Mouse (Mus musculus): ENCODE measurements around the gene Lsm12. TPM values are rescaled to one million over a fixed set of nuclear protein-coding genes. Genes with fewer than 3 reads are reported as not detected.
A peak's percentile ranks its signal among the peaks of the same experiment; 100 is the strongest.
"Not testable (repeated sequence)": the region's sequence is repeated elsewhere in the genome, so short reads cannot be mapped to it uniquely, and the experiment has no call there.

Gene Lsm12
- polyA plus RNA-seq, 1 experiment from 2014 or later, result 119 TPM

DNA sequence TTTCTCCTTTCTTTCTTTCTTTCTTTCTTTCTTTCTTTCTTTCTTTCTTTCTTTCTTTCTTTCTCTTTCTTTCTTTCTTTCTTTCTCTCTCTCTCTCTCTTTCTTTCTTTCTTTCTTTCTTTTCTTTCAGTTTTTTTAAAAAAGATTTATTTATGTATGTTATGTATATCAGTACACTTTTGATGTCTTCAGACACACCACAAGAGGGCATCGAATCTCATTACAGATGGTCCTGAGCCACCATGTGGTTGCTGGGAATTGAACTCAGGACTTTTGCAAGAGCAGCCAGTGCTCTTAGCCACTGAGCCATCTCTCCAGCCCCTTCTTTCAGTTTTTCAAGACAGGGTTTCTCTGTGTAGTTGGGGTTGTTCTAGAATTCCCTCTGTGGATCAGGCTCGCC lies 27.1 kb downstream of the Lsm12 start:
- WGBS, result 85% methylated on average over 2 of the region's 2 CpGs
- H3K36me3 ChIP-seq, result peaks cover 43% of the 10 kb centered on the region
- DNase-seq (ENCODE audit: low spot score); H3K27ac ChIP-seq; H3K9me3 ChIP-seq; H3K4me3 ChIP-seq; H3K27me3 ChIP-seq (ENCODE audit: insufficient read depth, poor library complexity, severe bottlenecking): not testable (repeated sequence)
- peaks cover 15% of the 10 kb centered on the region for H3K4me1 ChIP-seq (replicated peaks)

DNA sequence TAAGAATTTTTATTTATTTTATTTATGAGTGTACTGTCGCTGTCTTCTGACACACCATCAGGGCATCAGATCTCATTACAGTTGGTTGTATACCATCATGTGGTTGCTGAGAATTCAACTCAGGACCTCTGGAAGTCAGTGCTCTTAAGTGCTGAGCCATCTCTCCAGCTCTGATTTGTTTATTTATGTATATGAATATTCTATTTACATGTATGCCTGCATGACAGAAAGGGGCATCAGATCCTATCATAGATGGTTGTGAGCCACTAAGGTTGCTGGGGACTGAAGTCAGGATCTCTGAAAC lies 28.4 kb downstream of the Lsm12 start:
- WGBS, result 2% methylated on average over 1 of the region's 1 CpGs
- Histone ChIP-seq H3K27me3 (ENCODE audit: insufficient read depth, poor library complexity, severe bottlenecking) (no peaks in the 10 kb centered on the region), H3K4me1 (replicated peaks) (peaks cover 15% of the 10 kb centered on the region), H3K4me3 (no peak overlapping the region), H3K36me3 (peaks cover 41% of the 10 kb centered on the region), H3K27ac (no peak overlapping the region; the same call in 1 of the 2 replicates), H3K9me3 (no peaks in the 10 kb centered on the region)
- DNase-seq (ENCODE audit: low spot score), result no peak

DNA sequence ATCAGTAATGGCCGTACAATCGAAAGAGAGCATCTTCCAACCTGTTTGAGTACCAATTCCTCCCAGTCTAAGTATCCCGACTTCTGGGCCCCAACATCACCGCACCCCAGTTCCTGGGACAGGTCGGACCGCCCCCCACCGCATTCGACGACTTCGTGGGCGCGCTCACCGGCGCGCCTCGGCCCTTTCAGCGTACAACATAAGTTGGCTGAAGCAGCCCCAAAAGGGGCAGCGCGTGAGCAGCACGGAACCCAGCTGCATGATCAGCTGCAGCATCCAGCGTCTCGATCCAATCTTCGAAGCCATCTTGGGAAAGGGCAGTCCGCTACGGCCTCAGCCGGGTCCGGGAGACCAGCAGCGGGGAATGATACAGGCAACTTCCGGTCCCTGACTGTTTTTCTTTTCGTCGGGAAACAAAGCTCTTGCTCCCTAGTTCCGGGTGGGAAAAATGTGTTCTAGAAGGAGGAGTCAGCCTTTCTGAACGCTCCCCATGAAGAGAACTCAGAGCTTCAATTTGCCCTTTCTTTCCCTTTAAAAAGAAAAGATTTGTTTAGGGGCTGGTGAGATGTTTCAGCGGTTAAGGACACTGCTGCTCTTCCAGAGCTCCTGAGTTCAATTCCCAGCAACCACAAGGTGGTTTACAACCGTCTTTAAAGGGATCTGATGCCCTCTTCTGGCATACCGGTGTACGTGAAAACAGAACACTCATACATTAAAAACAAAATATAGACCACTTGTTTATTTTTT lies 28.9 kb downstream of the Lsm12 start, which contains the start of gene Tmem101:
TSS of gene Tmem101 (minus strand) at position 366 of the 747 bp plus-strand sequence.
- peak within 1 kb of the TSS; percentile 89 for H3K4me3 ChIP-seq
- H3K27me3 ChIP-seq (ENCODE audit: insufficient read depth, poor library complexity, severe bottlenecking), result no peaks in the 10 kb centered on the region
- peaks cover 15% of the 10 kb centered on the region for H3K4me1 ChIP-seq (replicated peaks)
- under 1% methylated on average over 37 of the region's 37 CpGs for WGBS
- DNase-seq (ENCODE audit: low spot score), result peak; percentile 88
- peaks cover 36% of the 10 kb centered on the region for H3K36me3 ChIP-seq
- H3K9me3 ChIP-seq, result no peaks in the 10 kb centered on the region
- peak within 1 kb of the TSS; percentile 91 for H3K27ac ChIP-seq

DNA sequence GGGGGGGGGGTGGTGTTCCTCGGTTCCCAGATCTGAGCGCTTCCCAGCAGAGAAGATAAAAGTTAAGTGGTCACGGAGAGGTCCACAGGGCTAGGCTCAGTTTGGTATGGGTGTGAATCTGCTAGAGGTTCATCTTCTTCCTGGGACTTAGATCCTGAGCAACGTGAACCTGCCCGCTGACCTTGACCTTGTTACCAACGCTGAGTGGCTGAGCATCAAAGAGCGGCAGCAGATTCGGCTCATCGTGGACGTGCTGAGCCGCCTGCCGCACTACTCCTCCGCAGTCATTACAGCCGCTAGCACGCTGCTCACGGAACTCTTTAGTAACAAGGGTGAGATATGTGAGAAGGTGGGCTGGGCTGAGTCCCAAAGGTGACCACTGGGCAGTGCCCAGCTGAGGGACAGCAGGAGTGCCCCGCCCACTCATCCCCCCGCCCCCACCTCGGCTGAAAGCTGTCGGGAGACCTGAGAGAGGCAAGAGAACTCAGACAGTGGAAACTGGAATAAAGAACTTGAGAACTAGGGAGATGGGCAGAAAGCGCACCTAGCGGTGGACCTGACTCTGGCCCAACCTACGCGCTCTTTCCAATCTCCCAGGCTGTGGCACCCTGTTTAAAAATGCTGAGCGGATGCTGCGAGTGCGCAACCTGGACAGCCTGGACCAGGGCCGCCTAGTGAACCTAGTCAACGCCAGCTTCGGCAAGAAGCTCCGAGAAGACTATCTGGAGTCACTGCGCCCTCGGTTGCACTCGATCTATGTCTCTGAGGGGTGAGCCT lies 37.7 kb downstream of the Lsm12 start:
- peak; percentile 23 for DNase-seq (ENCODE audit: low spot score)
- peaks cover 30% of the 10 kb centered on the region for H3K4me1 ChIP-seq (replicated peaks)
- WGBS, result 14% methylated on average over 34 of the region's 34 CpGs
- H3K4me3 ChIP-seq, result 0 out of 2 replicates have a peak overlapping the region, but pooled peaks have one; percentile 20
- peaks cover 75% of the 10 kb centered on the region for H3K27me3 ChIP-seq (ENCODE audit: insufficient read depth, poor library complexity, severe bottlenecking)
- H3K9me3 ChIP-seq, result no peaks in the 10 kb centered on the region
- H3K27ac ChIP-seq, result no peak overlapping the region
- peaks cover 4% of the 10 kb centered on the region for H3K36me3 ChIP-seq

DNA sequence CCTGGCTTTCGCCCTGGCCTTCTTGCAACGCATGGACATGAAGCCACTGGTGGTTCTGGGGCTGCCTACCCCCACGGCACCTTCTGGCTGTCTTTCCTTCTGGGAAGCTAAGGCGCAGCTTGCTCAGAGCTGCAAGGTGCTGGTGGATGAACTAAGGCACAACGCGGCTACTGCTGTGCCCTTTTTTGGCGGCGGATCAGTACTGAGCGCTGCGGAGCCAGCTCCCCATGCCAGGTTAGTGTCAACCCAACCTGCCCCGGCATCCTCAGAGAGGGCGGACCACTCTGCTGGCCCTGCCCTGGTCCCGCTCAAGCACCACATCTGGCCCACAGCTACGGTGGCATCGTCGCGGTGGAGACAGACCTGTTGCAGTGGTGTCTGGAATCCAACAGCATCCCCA lies 38.6 kb downstream of the Lsm12 start:
- Histone ChIP-seq H3K4me3 (peak overlapping the region; percentile 47), H3K27me3 (ENCODE audit: insufficient read depth, poor library complexity, severe bottlenecking) (peaks cover 80% of the 10 kb centered on the region), H3K36me3 (no peaks in the 10 kb centered on the region), H3K9me3 (no peaks in the 10 kb centered on the region), H3K27ac (no peak overlapping the region), H3K4me1 (replicated peaks) (peaks cover 30% of the 10 kb centered on the region)
- DNase-seq (ENCODE audit: low spot score), result no peak
- 10% methylated on average over 17 of the region's 17 CpGs for WGBS

DNA sequence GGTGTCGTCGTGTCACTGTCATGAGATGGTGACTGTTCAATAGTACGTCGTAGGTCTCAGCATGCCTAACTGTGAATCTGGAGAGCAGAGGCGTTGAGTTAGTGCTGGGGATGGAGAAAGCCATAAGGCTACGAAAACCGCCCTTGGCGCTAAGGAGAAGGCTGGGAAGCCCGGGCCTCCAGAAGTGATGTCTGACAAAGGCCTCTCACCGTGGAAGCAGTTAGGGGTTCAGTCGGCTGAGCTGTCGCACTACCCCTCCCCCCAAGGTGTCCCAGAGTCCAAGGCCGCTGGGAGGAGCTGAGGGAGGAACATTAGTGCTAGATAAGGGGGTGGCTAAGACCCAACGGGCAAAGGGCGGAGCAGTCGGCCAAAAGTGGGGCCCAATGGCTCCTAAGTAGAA lies 39.1 kb downstream of the Lsm12 start:
- Histone ChIP-seq H3K4me1 (replicated peaks) (peaks cover 30% of the 10 kb centered on the region), H3K27ac (no peak overlapping the region), H3K9me3 (no peaks in the 10 kb centered on the region), H3K4me3 (peak overlapping the region; percentile 47), H3K27me3 (ENCODE audit: insufficient read depth, poor library complexity, severe bottlenecking) (peaks cover 80% of the 10 kb centered on the region), H3K36me3 (no peaks in the 10 kb centered on the region)
- peak; percentile 19 for DNase-seq (ENCODE audit: low spot score)
- 5% methylated on average over 16 of the region's 16 CpGs for WGBS

DNA sequence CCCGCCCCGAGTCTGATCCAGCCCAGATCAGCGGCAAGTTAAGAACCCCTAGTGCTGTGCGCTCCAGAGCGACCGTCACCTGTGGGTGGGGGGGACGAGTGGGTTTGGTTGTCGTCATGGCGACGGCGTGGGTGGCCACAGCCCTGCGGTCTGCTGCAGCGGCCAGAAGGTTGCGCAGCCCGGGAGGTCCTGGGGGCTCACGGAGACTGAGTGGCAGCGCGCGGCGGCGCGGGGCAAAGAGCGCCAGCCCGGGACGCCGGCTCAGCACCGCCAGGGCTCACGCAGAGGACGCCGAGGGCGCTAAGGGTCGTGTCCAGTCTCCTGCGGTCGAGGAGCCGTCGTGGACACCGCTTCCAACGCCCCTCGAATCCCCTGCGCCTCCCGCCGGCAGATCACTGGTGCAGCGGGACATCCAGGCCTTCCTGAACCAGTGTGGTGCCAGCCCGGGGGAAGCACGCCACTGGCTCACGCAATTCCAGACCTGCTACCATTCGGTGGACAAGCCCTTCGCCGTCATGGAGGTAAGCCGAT lies 39.6 kb downstream of the Lsm12 start, which contains the start of gene Nags:
TSS of gene Nags (plus strand) at position 43 of the 531 bp plus-strand sequence.
- H3K9me3 ChIP-seq, result no peaks in the 10 kb centered on the region
- no peak within 1 kb of the TSS for H3K27ac ChIP-seq
- peaks cover 30% of the 10 kb centered on the region for H3K4me1 ChIP-seq (replicated peaks)
- H3K4me3 ChIP-seq, result peak within 1 kb of the TSS; percentile 47
- no peaks in the 10 kb centered on the region for H3K36me3 ChIP-seq
- peak; percentile 41 for DNase-seq (ENCODE audit: low spot score)
- WGBS, result 2% methylated on average over 50 of the region's 50 CpGs
- H3K27me3 ChIP-seq (ENCODE audit: insufficient read depth, poor library complexity, severe bottlenecking), result peaks cover 80% of the 10 kb centered on the region

DNA sequence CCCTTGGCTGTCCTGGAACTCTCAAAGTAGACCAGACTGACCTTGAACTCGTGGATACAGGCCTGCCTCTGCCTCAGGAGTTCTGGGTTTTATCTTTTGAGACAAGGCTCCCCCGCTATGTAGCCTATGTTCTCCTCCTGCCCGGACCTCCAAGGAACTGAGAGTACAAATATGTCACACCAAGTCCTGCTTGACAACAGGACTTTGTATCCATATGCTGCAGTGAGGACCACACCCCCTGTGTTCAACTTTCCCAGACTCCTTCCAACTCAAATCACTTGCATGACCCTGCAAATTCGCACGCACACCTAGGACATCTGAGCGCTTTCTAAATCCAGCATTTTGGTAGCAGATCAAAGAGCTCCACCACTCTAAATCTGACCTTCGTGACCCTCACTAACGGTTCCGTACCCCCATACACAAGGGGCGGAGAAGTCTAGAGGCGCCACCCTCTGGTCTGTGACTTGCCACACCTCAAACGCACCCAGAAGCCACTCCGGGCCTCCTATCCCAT lies 40.1 kb downstream of the Lsm12 start:
- no peak for DNase-seq (ENCODE audit: low spot score)
- H3K9me3 ChIP-seq, result no peaks in the 10 kb centered on the region
- 25% methylated on average over 13 of the region's 13 CpGs for whole genome bisulfite sequencing
- H3K27ac ChIP-seq, result no peak overlapping the region
- peaks cover 80% of the 10 kb centered on the region for H3K27me3 ChIP-seq (ENCODE audit: insufficient read depth, poor library complexity, severe bottlenecking)
- H3K4me3 ChIP-seq, result peak overlapping the region; percentile 47
- H3K36me3 ChIP-seq, result no peaks in the 10 kb centered on the region
- peaks cover 30% of the 10 kb centered on the region for H3K4me1 ChIP-seq (replicated peaks)

DNA sequence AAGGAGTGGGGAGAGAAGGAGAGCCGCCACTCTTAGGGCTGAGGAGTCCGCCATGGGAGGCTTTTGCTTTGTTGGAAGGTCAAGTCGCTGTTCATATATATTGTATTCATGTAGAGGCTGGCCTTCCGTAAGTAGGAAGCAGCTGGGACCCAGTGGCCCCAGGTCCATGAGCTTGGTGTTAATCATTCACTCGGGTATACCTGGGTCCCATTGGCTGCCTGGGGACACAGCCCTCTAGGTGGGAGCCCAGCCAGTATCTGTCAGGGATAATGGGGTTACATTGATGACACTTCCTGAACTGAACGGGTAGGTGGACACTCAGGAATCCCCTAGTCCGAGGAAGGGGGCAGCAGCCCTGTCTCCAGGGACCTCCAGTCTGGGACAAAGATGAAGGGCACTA lies 42.7 kb downstream of the Lsm12 start:
- Histone ChIP-seq H3K36me3 (no peaks in the 10 kb centered on the region), H3K9me3 (no peaks in the 10 kb centered on the region), H3K27me3 (ENCODE audit: insufficient read depth, poor library complexity, severe bottlenecking) (peaks cover 76% of the 10 kb centered on the region), H3K4me1 (replicated peaks) (peaks cover 28% of the 10 kb centered on the region), H3K27ac (no peak overlapping the region), H3K4me3 (no peak overlapping the region)
- 74% methylated on average over 7 of the region's 7 CpGs for WGBS
- DNase-seq (ENCODE audit: low spot score), result no peak

DNA sequence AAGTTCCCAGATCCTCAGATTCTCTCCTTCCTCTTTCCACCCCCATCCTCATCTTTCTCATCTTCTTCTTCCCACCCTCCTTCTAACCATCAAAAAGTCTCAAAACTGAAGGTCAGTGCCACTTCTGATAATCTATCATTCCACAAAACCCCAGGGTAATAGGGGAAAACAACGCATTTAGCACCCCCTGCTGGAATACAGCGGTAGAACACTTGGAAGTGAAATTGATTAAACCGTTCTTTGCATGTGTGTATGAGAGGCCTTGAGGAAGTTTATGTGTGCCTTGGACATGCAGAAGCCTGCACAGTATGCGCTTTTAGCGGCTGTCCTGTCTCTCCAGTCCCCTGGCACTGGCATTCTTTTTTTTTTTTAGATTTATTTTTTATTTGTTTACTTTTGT lies 44.6 kb downstream of the Lsm12 start:
- 4% methylated on average over 5 of the region's 5 CpGs for WGBS

DNA sequence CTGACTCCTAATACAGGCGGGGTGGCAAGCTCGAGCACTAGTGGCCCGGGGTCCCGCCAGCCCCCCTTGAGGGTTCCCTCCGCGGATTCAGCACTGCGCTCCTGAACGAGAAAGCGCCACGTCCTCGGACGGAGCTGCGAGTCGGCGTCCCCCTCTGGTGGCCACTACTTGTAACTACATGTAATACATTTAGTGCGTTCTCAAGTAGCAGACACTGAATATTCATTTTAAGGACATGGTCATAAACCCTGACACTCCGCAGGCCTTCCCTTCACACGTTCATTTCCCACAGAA lies 46.7 kb downstream of the Lsm12 start:
- no peak overlapping the region for H3K27ac ChIP-seq
- no peaks in the 10 kb centered on the region for H3K9me3 ChIP-seq
- DNase-seq (ENCODE audit: low spot score), result peak; percentile 76
- WGBS, result 1% methylated on average over 18 of the region's 18 CpGs
- H3K27me3 ChIP-seq (ENCODE audit: insufficient read depth, poor library complexity, severe bottlenecking), result peaks cover 60% of the 10 kb centered on the region
- H3K4me3 ChIP-seq, result peak overlapping the region; percentile 37
- peaks cover 11% of the 10 kb centered on the region for H3K4me1 ChIP-seq (replicated peaks)
- no peaks in the 10 kb centered on the region for H3K36me3 ChIP-seq

More for the DNA sequence above, 44.6 kb downstream of the Lsm12 start:
- peak; percentile 67 for DNase-seq (ENCODE audit: low spot score)
- H3K4me3 ChIP-seq, result no peak overlapping the region
- no peaks in the 10 kb centered on the region for H3K9me3 ChIP-seq
- peaks cover 69% of the 10 kb centered on the region for H3K27me3 ChIP-seq (ENCODE audit: insufficient read depth, poor library complexity, severe bottlenecking)
- H3K36me3 ChIP-seq, result no peaks in the 10 kb centered on the region
- peaks cover 9% of the 10 kb centered on the region for H3K4me1 ChIP-seq (replicated peaks)
- no peak overlapping the region for H3K27ac ChIP-seq

DNA sequence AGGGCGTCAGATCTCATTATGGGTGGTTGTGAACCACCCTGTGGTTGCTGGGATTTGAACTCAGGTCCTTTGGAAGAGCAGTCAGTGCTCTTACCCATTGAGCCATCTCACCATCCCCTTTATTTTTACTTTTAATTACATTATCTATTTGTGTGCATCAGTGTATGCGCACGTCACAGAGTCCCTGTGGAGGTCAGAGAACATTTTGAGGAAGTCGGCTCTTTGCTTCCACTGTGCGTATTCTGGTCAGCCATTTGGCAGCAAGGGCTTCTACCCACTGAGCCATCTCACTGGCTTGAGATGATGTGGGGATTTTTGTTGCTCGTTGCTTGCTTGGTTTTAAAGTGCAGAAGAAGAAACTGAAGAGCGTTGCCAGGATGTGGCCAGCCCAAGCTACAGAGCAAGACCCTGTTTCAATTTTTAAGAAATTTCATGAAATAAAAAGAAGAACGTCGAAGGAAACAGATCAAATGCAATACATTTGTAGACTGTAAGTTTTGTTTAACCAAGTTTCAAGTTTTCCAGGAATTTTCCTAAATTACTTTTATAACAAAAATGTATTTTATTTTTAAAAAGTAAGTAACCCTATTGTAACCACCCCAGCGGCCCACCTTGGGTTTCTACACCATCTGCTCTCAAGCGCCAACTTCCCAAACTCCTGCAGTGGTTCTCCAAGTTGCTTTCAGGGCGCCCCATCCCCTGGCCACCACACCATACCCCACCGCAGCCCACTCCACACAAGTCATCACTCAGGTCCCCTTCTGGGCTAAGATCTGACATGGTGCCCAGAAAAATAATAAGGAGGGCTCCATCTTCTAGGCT lies 47.3 kb downstream of the Lsm12 start:
- Histone ChIP-seq H3K36me3 (no peaks in the 10 kb centered on the region), H3K9me3 (no peaks in the 10 kb centered on the region), H3K27ac (no peak overlapping the region), H3K4me3 (peak overlapping the region; percentile 37), H3K4me1 (replicated peaks) (peaks cover 11% of the 10 kb centered on the region), H3K27me3 (ENCODE audit: insufficient read depth, poor library complexity, severe bottlenecking) (peaks cover 55% of the 10 kb centered on the region)
- DNase-seq (ENCODE audit: low spot score), result no peak
- WGBS, result 49% methylated on average over 13 of the region's 13 CpGs

Data from hindbrain, embryonic 10.5 days (tissue).